Mouse (Mus musculus) cerebellum, adult 2 months (tissue): ENCODE data around the gene Mchr1. TPM values are rescaled to one million over a fixed set of nuclear protein-coding genes. Genes with fewer than 3 reads are reported as not detected.

ENCODE experiments used
- DNase-seq, 2 experiments: peaks; one replicate each; pipeline ENCODE4 v3.0.0; 2021
- H3K27ac ChIP-seq: fragments of 200-500 bp; 2 replicates; pipeline ENCODE4 v1.5.1; 2012; ENCODE audit warnings: low read length, control low read depth, inconsistent platforms; ENCODE audit not compliant: insufficient read depth
- H3K27me3 ChIP-seq: fragments of 200-500 bp; 2 replicates; pipeline ENCODE4 v1.6.1; 2012; ENCODE audit warnings: inconsistent platforms, mild to moderate bottlenecking, low read length, moderate library complexity; ENCODE audit not compliant: control insufficient read depth, insufficient read depth
- H3K4me1 ChIP-seq: fragments of 200-500 bp; 2 replicates; pipeline ENCODE4 v1.6.1; 2011; ENCODE audit warnings: low read length; ENCODE audit not compliant: control insufficient read depth, insufficient read depth
- H3K4me3 ChIP-seq: fragments of 200-500 bp; replicated peaks from 2 replicates; pipeline ENCODE3; 2011; ENCODE audit warnings: mild to moderate bottlenecking, low read depth, low read length, control low read depth; ENCODE audit not compliant: insufficient read depth
- CTCF ChIP-seq: fragments of 200-500 bp; IDR thresholded peaks from 2 replicates; pipeline ENCODE4 v1.5.1; 2011; ENCODE audit warnings: low read depth, mild to moderate bottlenecking, control low read depth, low read length, moderate library complexity, borderline replicate concordance; ENCODE audit not compliant: insufficient read depth
- POLR2A ChIP-seq: fragments of 200-500 bp; IDR thresholded peaks from 2 replicates; pipeline ENCODE4 v1.6.1; 2011; ENCODE audit warnings: low read length, control low read depth, borderline replicate concordance; ENCODE audit not compliant: insufficient read depth
- WGBS: fragments of 180-500 bp; shearing (Covaris S2); methylation state at CpG from one replicate; pipeline ENCODE4 v1.1.7; 2018; 5-methylcytosine and 5-hydroxymethylcytosine counted together
- polyA plus RNA-seq: library from polyadenylated mRNA; depleted of rRNA; stranded (reverse); fragments of >200 nt; gene quantifications from 2 replicates; pipeline ENCODE4 v1.2.3, GENCODE M21; 2012; rRNA removed

Gene Mchr1
- polyA plus RNA-seq: 3.6 and 4.1 TPM in 2 replicates

- no peak for TF ChIP-seq POLR2A
- TF ChIP-seq CTCF: no peak
- Histone ChIP-seq H3K4me3 (peak within 1 kb of the TSS; percentile 61), H3K4me1 (no peaks in the 10 kb centered on the region), H3K27ac (no peak within 1 kb of the TSS), H3K27me3 (no peaks in the 10 kb centered on the region)
- peak; percentile 48 to 58 for DNase-seq
- 1% methylated on average over 25 of the region's 25 CpGs for WGBS
Measured at GRCm38 (mm10) chr15:81235086-81235920, at the start of gene Mchr1. Gene Mchr1 (plus strand): TSS chr15:81235499.

GRCm38 (mm10) chr15:81189061-81189460 lies 46.2 kb upstream of the Mchr1 start:
- no peaks in the 10 kb centered on the region for H3K27me3 ChIP-seq
- H3K4me3 ChIP-seq: no peak overlapping the region
- TF ChIP-seq CTCF: no peak
- no peak for DNase-seq
- H3K27ac ChIP-seq: no peak overlapping the region
- H3K4me1 ChIP-seq: peaks cover 4% of the 10 kb centered on the region; the same call in 1 of the 2 replicates
- 94% methylated on average over 2 of the region's 2 CpGs for WGBS

- H3K4me3 ChIP-seq: peak overlapping the region; percentile 82
- H3K4me1 ChIP-seq: peaks cover 4% of the 10 kb centered on the region; the same call in 1 of the 2 replicates
- peak; percentile 48 to 62 for DNase-seq
- H3K27ac ChIP-seq: no peak overlapping the region
- under 1% methylated on average over 44 of the region's 46 CpGs for WGBS
- H3K27me3 ChIP-seq: no peaks in the 10 kb centered on the region
- TF ChIP-seq CTCF (no peak), POLR2A (no peak)
Measured at GRCm38 (mm10) chr15:81190011-81190629, 45.2 kb upstream of the Mchr1 start.

- H3K4me1 ChIP-seq: peaks cover 4% of the 10 kb centered on the region; the same call in 1 of the 2 replicates
- WGBS: under 1% methylated on average over 47 of the region's 48 CpGs
- peak; percentile 99 to 100 for DNase-seq
- no peaks in the 10 kb centered on the region for H3K27me3 ChIP-seq
- peak within 1 kb of the TSS; percentile 90 for H3K4me3 ChIP-seq
- TF ChIP-seq CTCF: no peak
- peak; percentile 69 for TF ChIP-seq POLR2A
- peak within 1 kb of the TSS; percentile 76 for H3K27ac ChIP-seq
Measured at GRCm38 (mm10) chr15:81190630-81191178, 44.6 kb upstream of the Mchr1 start, which contains the start of gene Mrtfa. Gene Mrtfa (minus strand): TSS chr15:81190757.

GRCm38 (mm10) chr15:81191303-81191702 lies 44.0 kb upstream of the Mchr1 start:
- H3K27me3 ChIP-seq: no peaks in the 10 kb centered on the region
- TF ChIP-seq CTCF (no peak), POLR2A (no peak)
- H3K4me3 ChIP-seq: peak overlapping the region; percentile 90
- 25% methylated on average over 9 of the region's 9 CpGs for WGBS
- DNase-seq: no peak
- H3K4me1 ChIP-seq: peaks cover 4% of the 10 kb centered on the region; the same call in 1 of the 2 replicates
- H3K27ac ChIP-seq: peak overlapping the region; percentile 76

GRCm38 (mm10) chr15:81192316-81192715 lies 43.0 kb upstream of the Mchr1 start:
- Histone ChIP-seq H3K4me3 (no peak overlapping the region), H3K4me1 (peaks cover 4% of the 10 kb centered on the region; the same call in 1 of the 2 replicates), H3K27me3 (no peaks in the 10 kb centered on the region), H3K27ac (no peak overlapping the region)
- WGBS: 85% methylated on average over 5 of the region's 5 CpGs
- TF ChIP-seq POLR2A: no peak
- no peak for TF ChIP-seq CTCF
- no peak for DNase-seq

GRCm38 (mm10) chr15:81192858-81193257 lies 42.4 kb upstream of the Mchr1 start:
- H3K4me3 ChIP-seq: no peak overlapping the region
- peaks cover 4% of the 10 kb centered on the region; the same call in 1 of the 2 replicates for H3K4me1 ChIP-seq
- H3K27me3 ChIP-seq: no peaks in the 10 kb centered on the region
- TF ChIP-seq POLR2A (no peak), CTCF (no peak)
- no peak for DNase-seq
- no peak overlapping the region for H3K27ac ChIP-seq
- 96% methylated on average over 8 of the region's 8 CpGs for WGBS

- no peak for DNase-seq
- TF ChIP-seq CTCF (no peak), POLR2A (no peak)
- no peaks in the 10 kb centered on the region; the same call in 1 of the 2 replicates for H3K4me1 ChIP-seq
- no peaks in the 10 kb centered on the region for H3K27me3 ChIP-seq
- H3K4me3 ChIP-seq: no peak overlapping the region
- 90% methylated on average over 6 of the region's 6 CpGs for WGBS
- H3K27ac ChIP-seq: no peak overlapping the region
Measured at GRCm38 (mm10) chr15:81194791-81195190, 40.5 kb upstream of the Mchr1 start.
